Mouse (Mus musculus): ENCODE measurements around the gene Herpud1.

DNA sequence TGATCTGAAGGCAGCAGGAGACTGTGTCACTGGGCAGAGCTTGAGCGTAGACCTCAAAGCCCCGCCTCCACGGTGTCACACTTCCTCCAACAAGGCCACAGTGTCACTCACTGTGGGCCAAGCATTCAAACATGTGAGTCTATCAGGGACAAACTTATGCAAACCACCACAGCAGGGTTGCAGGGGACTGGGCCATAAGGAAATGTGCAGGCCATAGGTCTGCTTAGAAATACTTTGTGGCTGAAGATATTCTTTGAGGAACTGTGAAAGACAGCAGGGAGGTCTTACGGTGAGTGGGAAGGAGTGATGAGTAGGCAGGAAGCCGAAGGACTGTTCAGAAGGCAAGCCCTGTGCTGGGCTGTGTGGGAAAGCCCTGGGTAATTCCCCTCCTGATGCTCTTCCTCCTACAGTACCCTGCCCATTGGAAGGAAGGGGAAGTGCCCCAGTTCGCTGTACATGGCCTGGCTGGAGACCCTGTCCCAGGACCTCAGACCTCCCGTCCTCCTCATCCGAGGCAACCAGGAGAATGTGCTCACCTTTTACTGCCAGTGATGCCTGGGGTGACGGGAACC, 20.7 kb upstream of the Herpud1 start:
- no peak for TF ChIP-seq CTCF (IDR thresholded peaks at IDR 0.05; ENCODE audit: borderline replicate concordance, extremely low read depth, insufficient read depth, insufficient read length)
- no peak for TF ChIP-seq POLR2A (IDR thresholded peaks at IDR 0.05; ENCODE audit: borderline replicate concordance, extremely low read depth, insufficient read depth, insufficient read length, poor library complexity, severe bottlenecking)
